Mouse (Mus musculus): ENCODE measurements around the gene Tmem163. TPM values are rescaled to one million over a fixed set of nuclear protein-coding genes. Genes with fewer than 3 reads are reported as not detected.

Gene Tmem163
- polyA plus RNA-seq, 1 experiment, result 10.6 TPM

DNA sequence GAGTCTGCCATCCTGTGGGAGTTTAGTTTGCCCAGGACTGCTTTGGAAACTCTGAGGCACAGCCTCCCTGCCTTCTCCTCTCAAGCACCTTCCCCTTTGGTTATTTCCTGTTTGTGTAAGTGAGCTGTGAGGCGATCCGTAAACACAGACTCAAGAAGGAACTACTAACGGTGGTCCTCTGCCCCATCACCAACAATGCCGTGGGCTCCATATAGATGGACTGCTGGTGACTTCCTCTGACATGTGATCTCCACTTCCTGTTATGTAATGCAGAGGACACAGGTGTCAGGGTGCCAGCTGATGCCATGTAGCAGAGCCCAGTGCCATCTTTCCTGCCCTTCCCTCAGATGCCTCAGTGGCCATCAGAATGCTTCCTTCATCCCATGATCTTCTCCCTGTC is 209.2 kb downstream of the Tmem163 start:
- Histone ChIP-seq H3K27me3 (ENCODE audit: control insufficient read depth, insufficient read depth, low read length) (no peaks in the 10 kb centered on the region), H3K36me3 (ENCODE audit: control insufficient read depth, insufficient read depth, low read length) (no peaks in the 10 kb centered on the region), H3K4me3 (ENCODE audit: extremely low read depth, insufficient read depth, insufficient read length) (no peak overlapping the region), H3K27ac (ENCODE audit: insufficient read depth, low read length) (no peak overlapping the region), H3K4me1 (ENCODE audit: control insufficient read depth, insufficient read depth, insufficient read length) (no peaks in the 10 kb centered on the region)
- DNase-seq (ENCODE audit: low read depth in 1 of 2, low spot score in 2 of 2), result peak in 1 of 2 experiments; percentile 18
- TF ChIP-seq CTCF (IDR thresholded peaks at IDR 0.05; ENCODE audit: extremely low read depth, insufficient read depth, insufficient read length, insufficient replicate concordance), result no peak
- TF ChIP-seq POLR2A (IDR thresholded peaks at IDR 0.05; ENCODE audit: low read depth, low read length), result no peak
- WGBS, result 32% methylated on average over 4 of the region's 4 CpGs

DNA sequence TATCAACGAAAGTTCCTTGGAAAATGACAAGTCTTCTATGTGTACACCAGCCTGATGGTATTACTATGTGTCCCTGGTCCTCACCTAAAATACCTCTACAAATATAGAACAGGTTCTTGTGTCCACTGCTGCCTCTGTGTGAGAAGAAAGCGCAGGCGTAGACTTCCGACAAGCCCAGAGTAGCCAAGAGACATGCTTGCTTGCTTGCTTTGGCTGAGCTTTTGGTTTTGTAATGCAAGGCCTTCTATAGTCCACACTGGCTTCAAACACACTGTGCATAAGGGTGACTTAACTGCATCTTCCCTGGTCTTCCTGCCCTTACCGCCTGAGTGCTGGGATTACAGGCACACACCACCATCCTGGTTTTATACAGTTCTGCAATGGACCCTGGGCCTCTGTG is 212.1 kb downstream of the Tmem163 start:
- no peak for TF ChIP-seq CTCF (IDR thresholded peaks at IDR 0.05; ENCODE audit: extremely low read depth, insufficient read depth, insufficient read length, insufficient replicate concordance)
- no peak for TF ChIP-seq POLR2A (IDR thresholded peaks at IDR 0.05; ENCODE audit: low read depth, low read length)
- 94% methylated on average over 5 of the region's 5 CpGs for WGBS
- Histone ChIP-seq H3K27me3 (ENCODE audit: control insufficient read depth, insufficient read depth, low read length) (no peaks in the 10 kb centered on the region), H3K4me1 (ENCODE audit: control insufficient read depth, insufficient read depth, insufficient read length) (no peaks in the 10 kb centered on the region), H3K27ac (ENCODE audit: insufficient read depth, low read length) (no peak overlapping the region), H3K36me3 (ENCODE audit: control insufficient read depth, insufficient read depth, low read length) (peaks cover 3% of the 10 kb centered on the region), H3K4me3 (ENCODE audit: extremely low read depth, insufficient read depth, insufficient read length) (no peak overlapping the region)
- DNase-seq (ENCODE audit: low read depth in 1 of 2, low spot score in 2 of 2), result no peak

DNA sequence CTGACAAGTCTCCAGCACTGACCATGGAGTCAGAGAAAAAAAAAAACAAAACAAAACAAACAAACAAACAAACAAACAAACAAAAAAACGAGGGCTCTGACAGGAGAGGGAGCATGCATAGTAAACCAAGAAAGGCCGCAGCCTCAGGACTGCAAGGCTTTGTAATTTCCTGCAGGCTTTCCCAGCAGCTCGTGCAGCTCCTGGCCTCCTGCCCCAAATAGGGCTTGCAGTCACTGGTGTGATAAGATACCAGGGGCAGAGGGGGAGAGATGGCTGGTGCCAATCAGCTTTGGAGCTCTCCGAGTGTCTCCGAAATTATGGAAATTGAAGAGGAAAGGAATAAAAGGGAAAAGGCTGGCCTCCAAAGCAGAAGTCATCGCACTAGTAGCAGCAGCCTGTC is 214.1 kb downstream of the Tmem163 start:
- H3K4me1 ChIP-seq (ENCODE audit: control insufficient read depth, insufficient read depth, insufficient read length), result no peaks in the 10 kb centered on the region
- no peaks in the 10 kb centered on the region for H3K27me3 ChIP-seq (ENCODE audit: control insufficient read depth, insufficient read depth, low read length)
- TF ChIP-seq CTCF (IDR thresholded peaks at IDR 0.05; ENCODE audit: extremely low read depth, insufficient read depth, insufficient read length, insufficient replicate concordance) (no peak), POLR2A (IDR thresholded peaks at IDR 0.05; ENCODE audit: low read depth, low read length) (no peak)
- no peak overlapping the region for H3K27ac ChIP-seq (ENCODE audit: insufficient read depth, low read length)
- 82% methylated on average over 6 of the region's 6 CpGs for WGBS
- H3K4me3 ChIP-seq (ENCODE audit: extremely low read depth, insufficient read depth, insufficient read length), result no peak overlapping the region
- peaks cover 8% of the 10 kb centered on the region for H3K36me3 ChIP-seq (ENCODE audit: control insufficient read depth, insufficient read depth, low read length)
- no peak for DNase-seq (ENCODE audit: low read depth in 1 of 2, low spot score in 2 of 2)

DNA sequence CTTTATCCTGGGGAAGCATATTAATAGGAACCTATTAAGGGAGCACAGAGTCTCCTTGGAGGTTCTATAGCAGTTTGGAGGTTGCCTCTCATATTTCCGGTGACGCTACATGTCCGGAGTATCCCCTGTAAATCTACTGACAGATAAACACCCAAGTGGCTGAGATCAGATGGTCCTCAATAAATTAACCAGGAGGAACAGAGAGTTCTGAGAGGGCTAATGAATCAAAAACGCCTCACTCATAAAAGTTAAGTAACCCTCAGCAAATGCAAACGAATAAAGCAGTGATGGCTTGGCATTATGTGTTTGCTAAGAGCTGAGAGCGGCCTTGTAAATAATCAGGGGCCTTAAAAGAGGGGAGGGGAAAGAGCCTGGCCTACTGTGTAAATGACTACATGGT is 215.3 kb downstream of the Tmem163 start:
- TF ChIP-seq POLR2A (IDR thresholded peaks at IDR 0.05; ENCODE audit: low read depth, low read length) (no peak), CTCF (IDR thresholded peaks at IDR 0.05; ENCODE audit: extremely low read depth, insufficient read depth, insufficient read length, insufficient replicate concordance) (no peak)
- 90% methylated on average over 6 of the region's 6 CpGs for WGBS
- no peak for DNase-seq (ENCODE audit: low read depth in 1 of 2, low spot score in 2 of 2)
- Histone ChIP-seq H3K27me3 (ENCODE audit: control insufficient read depth, insufficient read depth, low read length) (no peaks in the 10 kb centered on the region), H3K36me3 (ENCODE audit: control insufficient read depth, insufficient read depth, low read length) (peaks cover 13% of the 10 kb centered on the region), H3K4me3 (ENCODE audit: extremely low read depth, insufficient read depth, insufficient read length) (no peak overlapping the region), H3K4me1 (ENCODE audit: control insufficient read depth, insufficient read depth, insufficient read length) (no peaks in the 10 kb centered on the region), H3K27ac (ENCODE audit: insufficient read depth, low read length) (no peak overlapping the region)

DNA sequence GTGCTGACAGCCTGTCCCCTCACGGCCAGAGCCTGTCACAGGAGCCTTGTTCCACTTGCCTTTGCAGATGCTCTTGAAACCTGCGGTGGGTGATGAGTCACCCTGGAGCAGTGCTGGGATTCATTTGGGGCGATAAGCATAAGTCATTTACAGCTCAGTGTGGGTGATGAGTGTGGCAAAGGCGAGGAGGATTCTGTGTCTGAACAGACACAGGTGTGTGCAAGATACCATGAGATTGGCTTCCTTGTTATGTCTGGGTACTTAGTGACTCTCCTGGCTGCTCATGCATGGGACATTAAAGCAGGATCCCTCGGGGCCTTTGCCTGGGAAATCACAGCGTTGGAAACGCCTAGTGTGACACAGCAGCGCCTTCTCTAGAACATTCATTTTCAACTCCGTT is 218.3 kb downstream of the Tmem163 start:
- 56% methylated on average over 9 of the region's 9 CpGs for WGBS
- TF ChIP-seq CTCF (IDR thresholded peaks at IDR 0.05; ENCODE audit: extremely low read depth, insufficient read depth, insufficient read length, insufficient replicate concordance) (no peak), POLR2A (IDR thresholded peaks at IDR 0.05; ENCODE audit: low read depth, low read length) (no peak)
- no peaks in the 10 kb centered on the region for H3K27me3 ChIP-seq (ENCODE audit: control insufficient read depth, insufficient read depth, low read length)
- no peak overlapping the region for H3K27ac ChIP-seq (ENCODE audit: insufficient read depth, low read length)
- no peak overlapping the region for H3K4me3 ChIP-seq (ENCODE audit: extremely low read depth, insufficient read depth, insufficient read length)
- DNase-seq (ENCODE audit: low read depth in 1 of 2, low spot score in 2 of 2), result no peak
- peaks cover 13% of the 10 kb centered on the region for H3K36me3 ChIP-seq (ENCODE audit: control insufficient read depth, insufficient read depth, low read length)
- H3K4me1 ChIP-seq (ENCODE audit: control insufficient read depth, insufficient read depth, insufficient read length), result no peaks in the 10 kb centered on the region

DNA sequence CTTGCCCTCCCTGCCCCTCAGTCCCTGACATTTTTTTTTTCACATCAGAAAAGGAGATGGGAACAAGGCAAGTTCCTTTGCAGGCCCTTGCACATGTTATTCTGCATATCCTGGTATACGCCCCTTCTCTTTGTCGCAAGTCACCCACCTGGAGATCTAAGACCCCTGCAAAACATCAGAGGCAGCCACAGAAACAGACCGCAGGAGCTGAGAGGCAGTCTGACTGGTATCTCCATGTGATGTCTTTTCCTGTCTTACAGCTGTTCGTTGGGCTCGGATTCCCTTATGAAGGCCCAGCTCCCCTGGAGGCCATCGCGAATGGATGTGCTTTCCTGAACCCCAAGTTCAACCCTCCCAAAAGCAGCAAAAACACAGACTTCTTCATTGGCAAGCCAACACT is 219.8 kb downstream of the Tmem163 start:
- 89% methylated on average over 7 of the region's 7 CpGs for WGBS

DNA sequence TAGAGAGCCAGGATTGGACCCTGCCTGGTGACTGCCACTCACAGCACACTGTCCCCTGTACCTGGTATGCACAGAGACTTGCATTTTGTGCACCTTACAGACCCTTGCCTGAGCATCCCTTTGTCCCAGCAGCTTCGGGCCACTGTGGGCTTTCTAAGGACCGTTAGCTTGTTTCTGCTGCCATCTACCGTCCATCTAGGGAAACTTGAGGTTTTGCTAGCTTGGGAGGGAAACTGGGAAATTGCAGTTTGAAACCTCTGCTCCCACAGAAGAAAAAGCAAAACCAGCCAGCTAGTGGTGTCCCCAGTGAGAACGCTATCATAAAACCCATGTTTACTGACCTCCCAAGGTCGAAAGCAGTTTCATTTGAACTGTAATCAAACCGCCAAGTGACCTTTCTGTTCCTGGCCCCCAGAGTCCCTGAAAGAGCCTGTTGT is 220.3 kb downstream of the Tmem163 start:
- TF ChIP-seq POLR2A (IDR thresholded peaks at IDR 0.05; ENCODE audit: low read depth, low read length), result no peak
- peak; percentile 59; the same call in 1 of the 2 replicates for TF ChIP-seq CTCF (IDR thresholded peaks at IDR 0.05; ENCODE audit: extremely low read depth, insufficient read depth, insufficient read length, insufficient replicate concordance)
- WGBS, result 31% methylated on average over 6 of the region's 6 CpGs
- Histone ChIP-seq H3K36me3 (ENCODE audit: control insufficient read depth, insufficient read depth, low read length) (peaks cover 13% of the 10 kb centered on the region), H3K27ac (ENCODE audit: insufficient read depth, low read length) (no peak overlapping the region), H3K4me1 (ENCODE audit: control insufficient read depth, insufficient read depth, insufficient read length) (no peaks in the 10 kb centered on the region), H3K27me3 (ENCODE audit: control insufficient read depth, insufficient read depth, low read length) (no peaks in the 10 kb centered on the region), H3K4me3 (ENCODE audit: extremely low read depth, insufficient read depth, insufficient read length) (no peak overlapping the region)
- DNase-seq (ENCODE audit: low read depth in 1 of 2, low spot score in 2 of 2), result peak; percentile 18 to 36

More for the DNA sequence above, 219.8 kb downstream of the Tmem163 start:
- DNase-seq (ENCODE audit: low read depth in 1 of 2, low spot score in 2 of 2), result no peak
- Histone ChIP-seq H3K27ac (ENCODE audit: insufficient read depth, low read length) (no peak overlapping the region), H3K4me3 (ENCODE audit: extremely low read depth, insufficient read depth, insufficient read length) (no peak overlapping the region), H3K4me1 (ENCODE audit: control insufficient read depth, insufficient read depth, insufficient read length) (no peaks in the 10 kb centered on the region), H3K27me3 (ENCODE audit: control insufficient read depth, insufficient read depth, low read length) (no peaks in the 10 kb centered on the region), H3K36me3 (ENCODE audit: control insufficient read depth, insufficient read depth, low read length) (peaks cover 13% of the 10 kb centered on the region)
- TF ChIP-seq POLR2A (IDR thresholded peaks at IDR 0.05; ENCODE audit: low read depth, low read length) (no peak), CTCF (IDR thresholded peaks at IDR 0.05; ENCODE audit: extremely low read depth, insufficient read depth, insufficient read length, insufficient replicate concordance) (no peak)
